Mouse (Mus musculus): ENCODE data around the gene Cacna1d.

Cacna1d gene

GRCm38 (mm10) chr14:30011886-30012560, 479.2 kb downstream of the Cacna1d start:
- no peak for DNase-seq

GRCm38 (mm10) chr14:30009864-30010560, 481.2 kb downstream of the Cacna1d start:
- no peak for DNase-seq

DNA sequence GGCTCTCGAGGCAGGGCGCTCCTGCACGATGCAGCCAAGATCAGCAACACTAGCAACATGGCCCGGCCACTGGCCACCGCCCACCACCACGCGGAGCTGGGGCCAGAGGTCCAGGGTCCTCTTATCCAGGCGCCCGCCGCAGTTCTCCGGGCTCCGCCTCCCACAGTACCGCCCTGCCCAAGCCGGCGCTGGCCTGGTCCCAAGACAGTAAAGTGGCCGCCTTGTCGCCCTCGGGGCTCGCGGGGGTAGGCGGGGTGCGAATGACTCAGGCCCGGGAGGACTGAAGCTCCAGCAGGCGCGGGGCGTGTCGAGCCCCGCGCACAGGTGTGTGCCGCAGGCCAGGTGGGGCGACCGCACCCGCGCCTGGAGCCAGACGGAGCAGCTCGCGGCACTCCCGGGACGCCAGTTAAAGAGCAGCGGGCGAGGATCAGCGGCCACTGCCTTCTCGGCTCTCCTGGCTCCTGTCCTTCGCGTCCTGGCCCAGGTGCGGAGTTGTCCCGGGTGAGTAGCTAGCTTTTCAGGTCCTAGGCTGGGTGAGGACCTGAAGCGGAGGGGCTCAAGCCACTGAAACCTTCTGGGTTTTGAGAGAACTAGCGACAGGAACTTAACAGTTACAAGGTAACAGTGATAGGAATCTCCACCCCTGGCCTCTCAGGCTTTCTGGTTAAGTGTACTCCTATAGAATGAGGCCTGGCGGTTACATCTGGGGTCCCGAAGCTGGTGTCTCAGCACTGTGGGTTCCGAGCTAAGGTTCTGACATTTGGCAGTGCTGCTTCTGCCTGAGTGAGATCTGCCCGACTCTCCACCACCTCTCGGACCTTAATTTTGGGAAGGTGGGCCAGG, 482.3 kb downstream of the Cacna1d start, which contains the start of the genes Il17rb and Chdh:
Gene Il17rb, minus strand, starts transcription at position 164 of the 843 bp plus-strand sequence.
Gene Chdh, plus strand, starts transcription at position 291 of the 843 bp plus-strand sequence.
- peak; percentile 44 for DNase-seq

DNA sequence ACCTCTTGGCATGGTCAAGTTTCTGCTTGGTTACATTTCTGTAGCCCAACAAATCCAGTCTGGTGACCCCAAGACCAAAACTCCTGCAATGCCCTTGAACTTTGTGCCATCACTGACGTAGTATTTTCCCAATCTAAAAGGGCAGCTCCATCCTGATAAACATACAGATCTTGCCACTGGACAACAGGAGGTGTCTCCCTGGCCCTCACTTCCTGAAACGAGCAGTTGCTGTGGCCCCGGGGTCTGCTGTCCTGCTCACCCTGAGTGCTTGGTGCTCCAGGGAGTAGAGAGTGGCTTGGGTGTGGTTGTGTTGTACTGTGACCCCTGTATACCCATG, 491.8 kb downstream of the Cacna1d start:
- no peak for DNase-seq

GRCm38 (mm10) chr14:29998747-29999474, 492.3 kb downstream of the Cacna1d start:
- DNase-seq, result no peak

DNA sequence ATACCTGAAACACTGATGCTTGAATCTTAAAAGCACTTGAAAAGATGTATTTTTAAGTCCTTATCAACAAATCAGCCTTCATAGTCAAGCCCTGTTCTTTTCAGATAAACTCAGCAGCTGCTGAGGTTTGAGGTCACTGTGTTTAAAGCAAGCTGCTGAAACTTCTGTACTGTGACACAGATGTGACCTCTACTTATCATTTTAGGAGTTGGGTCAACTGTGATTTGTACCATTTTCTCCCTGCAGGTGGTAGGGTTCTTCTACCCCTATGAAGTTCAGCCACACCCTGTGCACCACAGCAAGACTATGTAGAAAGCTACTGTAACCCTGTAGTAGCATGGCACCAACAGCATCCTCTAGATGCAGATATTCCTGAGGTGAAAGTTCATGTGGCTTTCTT, 493.9 kb downstream of the Cacna1d start:
- DNase-seq, result no peak

DNA sequence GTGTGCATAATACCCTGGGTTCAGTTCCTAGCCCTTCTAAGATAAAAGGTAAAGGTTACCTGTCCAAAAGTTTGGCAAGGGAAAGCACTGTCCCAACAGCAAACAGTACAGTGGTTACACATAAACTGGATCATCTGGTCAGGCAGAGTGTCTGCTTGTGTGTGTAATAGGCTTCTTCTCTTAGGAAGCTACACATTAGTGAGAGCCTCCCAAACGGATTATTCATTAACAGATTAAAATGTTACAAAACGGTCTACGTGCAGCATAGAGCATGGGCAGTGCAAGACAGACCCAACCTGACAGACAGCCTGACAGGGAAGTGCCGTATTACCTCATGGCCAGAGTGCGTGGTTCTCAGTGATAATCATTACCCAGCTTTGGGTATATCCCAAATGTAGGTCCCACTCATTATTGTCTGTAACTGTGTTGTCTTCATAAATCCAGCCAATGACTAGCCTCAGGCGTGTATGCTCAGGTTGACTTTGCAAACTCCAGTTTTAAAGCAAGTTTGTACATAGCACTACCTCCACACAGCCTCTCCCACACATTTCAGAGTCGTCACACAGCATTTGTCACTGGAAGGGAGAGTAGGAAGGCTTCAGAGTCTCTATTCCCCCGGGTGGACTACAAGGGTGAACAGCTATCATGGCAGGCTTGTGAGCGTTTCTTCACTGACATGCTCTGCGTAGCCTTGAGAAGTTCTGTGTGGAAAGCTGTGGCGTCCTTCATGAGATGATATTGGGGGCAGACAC, 495.1 kb downstream of the Cacna1d start:
- DNase-seq, result no peak

GRCm38 (mm10) chr14:29994976-29995375, 496.3 kb downstream of the Cacna1d start:
- DNase-seq, result no peak

Measured in liver (tissue).